Mouse (Mus musculus): ENCODE data around the gene Insl3. TPM values are rescaled to one million over a fixed set of nuclear protein-coding genes. Genes with fewer than 3 reads are reported as not detected.
"Not testable (repeated sequence)": the region's sequence is repeated elsewhere in the genome, so short reads cannot be mapped to it uniquely, and the experiment has no call there.

Insl3 gene
- total and polyA plus RNA-seq, 2 experiments, result 0.74 to 8.2 TPM

GRCm38 (mm10) chr8:71695456-71695855 is 6.4 kb downstream of the Insl3 start:
- not testable (repeated sequence) for DNase-seq (ENCODE audit: extremely low read depth, low read depth, low spot score); H3K27ac ChIP-seq (replicated peaks; ENCODE audit: insufficient read depth, low read depth, low read length); H3K4me1 ChIP-seq (ENCODE audit: control insufficient read depth, insufficient read depth, low read length); H3K9ac ChIP-seq (ENCODE audit: low read depth, low read length); H3K79me2 ChIP-seq (ENCODE audit: control insufficient read depth, insufficient read depth, low read length); H3K36me3 ChIP-seq (ENCODE audit: control insufficient read depth, insufficient read depth, low read length); H3K4me3 ChIP-seq (ENCODE audit: insufficient read depth, low read depth, low read length)
- peaks cover 12% of the 10 kb centered on the region; the same call in 1 of the 2 replicates for H3K27me3 ChIP-seq (ENCODE audit: control insufficient read depth, insufficient read depth, low read length)
- WGBS, result 72% methylated on average over 12 of the region's 12 CpGs
- peak; percentile 57 for TF ChIP-seq CTCF (IDR thresholded peaks at IDR 0.05; ENCODE audit: low read depth, low read length)

DNA sequence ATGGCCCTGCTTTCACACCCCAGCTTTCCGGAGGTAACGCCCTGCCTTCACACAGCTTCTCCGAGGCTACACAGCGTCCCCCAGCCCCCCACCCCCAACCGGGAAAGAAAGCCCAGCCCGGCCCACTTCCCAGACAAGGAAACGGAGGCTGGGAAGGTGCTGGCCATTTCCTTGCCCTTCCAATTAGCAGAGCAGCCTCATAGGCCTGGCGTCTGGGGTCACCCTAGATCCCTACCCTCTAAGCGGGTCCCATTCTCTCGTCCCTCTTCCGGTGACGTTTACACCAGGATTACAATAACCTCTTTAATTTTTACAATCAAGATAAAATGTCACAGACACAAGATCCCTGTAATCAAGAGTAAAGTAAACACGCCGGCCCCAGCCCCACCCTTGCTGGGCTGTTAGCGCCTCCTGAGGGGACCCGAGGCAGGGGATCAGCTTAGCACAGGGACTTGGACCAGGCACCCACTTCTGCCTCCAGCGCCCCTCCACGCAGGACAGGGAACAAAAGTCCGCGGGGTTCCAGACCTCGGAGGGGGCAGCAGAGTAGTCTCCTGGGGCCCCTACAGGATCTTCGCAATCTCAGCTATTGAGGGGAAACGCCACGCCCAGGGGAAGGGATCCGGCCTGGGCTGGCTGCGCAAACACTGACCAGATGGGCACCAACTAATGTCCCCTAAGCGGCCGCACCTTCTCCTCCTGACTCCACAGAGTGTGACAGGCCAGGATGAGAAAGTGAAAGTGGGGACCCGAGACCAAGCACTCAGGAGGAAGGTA is 11.7 kb downstream of the Insl3 start:
- H3K79me2 ChIP-seq (ENCODE audit: control insufficient read depth, insufficient read depth, low read length), result no peaks in the 10 kb centered on the region
- H3K27ac ChIP-seq (replicated peaks; ENCODE audit: insufficient read depth, low read depth, low read length), result peak overlapping the region; percentile 34
- no peaks in the 10 kb centered on the region for H3K27me3 ChIP-seq (ENCODE audit: control insufficient read depth, insufficient read depth, low read length)
- 8% methylated on average over 29 of the region's 29 CpGs for WGBS
- no peak for DNase-seq (ENCODE audit: extremely low read depth, low read depth, low spot score)
- no peak for TF ChIP-seq CTCF (IDR thresholded peaks at IDR 0.05; ENCODE audit: low read depth, low read length)
- TF ChIP-seq POLR2A (IDR thresholded peaks at IDR 0.05; ENCODE audit: extremely low read depth, insufficient read depth, low read length), result no peak
- H3K9ac ChIP-seq (ENCODE audit: low read depth, low read length), result peak overlapping the region; percentile 26
- H3K4me3 ChIP-seq (ENCODE audit: insufficient read depth, low read depth, low read length), result peak overlapping the region; percentile 67
- H3K4me1 ChIP-seq (ENCODE audit: control insufficient read depth, insufficient read depth, low read length), result peaks cover 3% of the 10 kb centered on the region; the same call in 1 of the 2 replicates
- H3K36me3 ChIP-seq (ENCODE audit: control insufficient read depth, insufficient read depth, low read length), result no peaks in the 10 kb centered on the region

GRCm38 (mm10) chr8:71701414-71702086 is 12.5 kb downstream of the Insl3 start, which contains the start of gene B3gnt3:
B3gnt3 (minus strand) TSS chr8:71701789.
- Histone ChIP-seq H3K79me2 (ENCODE audit: control insufficient read depth, insufficient read depth, low read length) (no peaks in the 10 kb centered on the region), H3K9ac (ENCODE audit: low read depth, low read length) (peak within 1 kb of the TSS; percentile 36), H3K27me3 (ENCODE audit: control insufficient read depth, insufficient read depth, low read length) (no peaks in the 10 kb centered on the region), H3K4me1 (ENCODE audit: control insufficient read depth, insufficient read depth, low read length) (peaks cover 3% of the 10 kb centered on the region; the same call in 1 of the 2 replicates), H3K4me3 (ENCODE audit: insufficient read depth, low read depth, low read length) (peak within 1 kb of the TSS; percentile 67), H3K27ac (replicated peaks; ENCODE audit: insufficient read depth, low read depth, low read length) (peak within 1 kb of the TSS; percentile 34), H3K36me3 (ENCODE audit: control insufficient read depth, insufficient read depth, low read length) (no peaks in the 10 kb centered on the region)
- no peak for DNase-seq (ENCODE audit: extremely low read depth, low read depth, low spot score)
- no peak for TF ChIP-seq POLR2A (IDR thresholded peaks at IDR 0.05; ENCODE audit: extremely low read depth, insufficient read depth, low read length)
- no peak for TF ChIP-seq CTCF (IDR thresholded peaks at IDR 0.05; ENCODE audit: low read depth, low read length)
- WGBS, result 15% methylated on average over 31 of the region's 34 CpGs

GRCm38 (mm10) chr8:71702087-71702432 is 13.0 kb downstream of the Insl3 start:
- Histone ChIP-seq H3K4me1 (ENCODE audit: control insufficient read depth, insufficient read depth, low read length) (peaks cover 3% of the 10 kb centered on the region; the same call in 1 of the 2 replicates), H3K27ac (replicated peaks; ENCODE audit: insufficient read depth, low read depth, low read length) (no peak overlapping the region), H3K27me3 (ENCODE audit: control insufficient read depth, insufficient read depth, low read length) (no peaks in the 10 kb centered on the region), H3K4me3 (ENCODE audit: insufficient read depth, low read depth, low read length) (no peak overlapping the region), H3K9ac (ENCODE audit: low read depth, low read length) (no peak overlapping the region), H3K36me3 (ENCODE audit: control insufficient read depth, insufficient read depth, low read length) (no peaks in the 10 kb centered on the region), H3K79me2 (ENCODE audit: control insufficient read depth, insufficient read depth, low read length) (no peaks in the 10 kb centered on the region)
- 59% methylated on average over 4 of the region's 4 CpGs for WGBS
- TF ChIP-seq CTCF (IDR thresholded peaks at IDR 0.05; ENCODE audit: low read depth, low read length), result peak; percentile 35
- TF ChIP-seq POLR2A (IDR thresholded peaks at IDR 0.05; ENCODE audit: extremely low read depth, insufficient read depth, low read length), result no peak
- no peak for DNase-seq (ENCODE audit: extremely low read depth, low read depth, low spot score)

- TF ChIP-seq POLR2A (IDR thresholded peaks at IDR 0.05; ENCODE audit: extremely low read depth, insufficient read depth, low read length) (no peak), CTCF (IDR thresholded peaks at IDR 0.05; ENCODE audit: low read depth, low read length) (no peak)
- no peak for DNase-seq (ENCODE audit: extremely low read depth, low read depth, low spot score)
- WGBS, result 82% methylated on average over 3 of the region's 3 CpGs
- peaks cover 3% of the 10 kb centered on the region; the same call in 1 of the 2 replicates for H3K4me1 ChIP-seq (ENCODE audit: control insufficient read depth, insufficient read depth, low read length)
- no peak overlapping the region for H3K27ac ChIP-seq (replicated peaks; ENCODE audit: insufficient read depth, low read depth, low read length)
- no peaks in the 10 kb centered on the region for H3K27me3 ChIP-seq (ENCODE audit: control insufficient read depth, insufficient read depth, low read length)
- no peak overlapping the region for H3K4me3 ChIP-seq (ENCODE audit: insufficient read depth, low read depth, low read length)
- no peaks in the 10 kb centered on the region for H3K79me2 ChIP-seq (ENCODE audit: control insufficient read depth, insufficient read depth, low read length)
- H3K36me3 ChIP-seq (ENCODE audit: control insufficient read depth, insufficient read depth, low read length), result no peaks in the 10 kb centered on the region
- no peak overlapping the region for H3K9ac ChIP-seq (ENCODE audit: low read depth, low read length)
These were observed 13.9 kb downstream of the Insl3 start for GRCm38 (mm10) chr8:71702923-71703322.

GRCm38 (mm10) chr8:71703400-71703799 is 14.4 kb downstream of the Insl3 start:
- not testable (repeated sequence) for DNase-seq (ENCODE audit: extremely low read depth, low read depth, low spot score); H3K4me3 ChIP-seq (ENCODE audit: insufficient read depth, low read depth, low read length); H3K27me3 ChIP-seq (ENCODE audit: control insufficient read depth, insufficient read depth, low read length); H3K9ac ChIP-seq (ENCODE audit: low read depth, low read length); H3K27ac ChIP-seq (replicated peaks; ENCODE audit: insufficient read depth, low read depth, low read length); H3K79me2 ChIP-seq (ENCODE audit: control insufficient read depth, insufficient read depth, low read length); H3K4me1 ChIP-seq (ENCODE audit: control insufficient read depth, insufficient read depth, low read length); H3K36me3 ChIP-seq (ENCODE audit: control insufficient read depth, insufficient read depth, low read length)
